Mouse (Mus musculus): Measurements from ENCODE around the gene 1700022I11Rik.
"Not testable (repeated sequence)": the region's sequence is repeated elsewhere in the genome, so short reads cannot be mapped to it uniquely, and the experiment has no call there.

1700022I11Rik gene

GRCm38 (mm10) chr4:42952563-42952962 lies 16.8 kb upstream of the 1700022I11Rik start:
- no peak for DNase-seq

GRCm38 (mm10) chr4:42953435-42954094 lies 15.8 kb upstream of the 1700022I11Rik start:
- DNase-seq: no peak

GRCm38 (mm10) chr4:42954297-42954696 lies 15.1 kb upstream of the 1700022I11Rik start:
- DNase-seq: peak; percentile 45 to 50

- DNase-seq: no peak
These were observed 14.2 kb upstream of the 1700022I11Rik start for GRCm38 (mm10) chr4:42955200-42955599.

GRCm38 (mm10) chr4:42956581-42956980 lies 12.8 kb upstream of the 1700022I11Rik start:
- DNase-seq: no peak

GRCm38 (mm10) chr4:42957306-42957705 lies 12.1 kb upstream of the 1700022I11Rik start:
- DNase-seq: no peak

- no peak for DNase-seq
These were observed 11.4 kb upstream of the 1700022I11Rik start for GRCm38 (mm10) chr4:42957979-42958378.

GRCm38 (mm10) chr4:42958942-42959341 lies 10.5 kb upstream of the 1700022I11Rik start:
- no peak for DNase-seq

- DNase-seq: no peak
These were observed 10.0 kb upstream of the 1700022I11Rik start for GRCm38 (mm10) chr4:42959382-42959781.

- DNase-seq: peak; percentile 58 to 65
These were observed 7.8 kb upstream of the 1700022I11Rik start for GRCm38 (mm10) chr4:42961592-42961991.

- DNase-seq: no peak
These were observed 5.9 kb upstream of the 1700022I11Rik start for GRCm38 (mm10) chr4:42963480-42963879.

GRCm38 (mm10) chr4:42965039-42965719 lies 4.2 kb upstream of the 1700022I11Rik start:
- DNase-seq: peak; percentile 23 to 29

GRCm38 (mm10) chr4:42972952-42973351 lies 3.5 kb downstream of the 1700022I11Rik start:
- no peak for DNase-seq

GRCm38 (mm10) chr4:42973868-42974267 lies 4.5 kb downstream of the 1700022I11Rik start:
- no peak for DNase-seq

- no peak for DNase-seq
These were observed 8.7 kb downstream of the 1700022I11Rik start for GRCm38 (mm10) chr4:42978062-42978461.

- DNase-seq: not testable (repeated sequence)
These were observed 11.1 kb downstream of the 1700022I11Rik start for GRCm38 (mm10) chr4:42980467-42980866.

GRCm38 (mm10) chr4:42988296-42988695 lies 18.9 kb downstream of the 1700022I11Rik start:
- DNase-seq: no peak

- DNase-seq: no peak
These were observed 28.6 kb downstream of the 1700022I11Rik start for GRCm38 (mm10) chr4:42998022-42998421.

GRCm38 (mm10) chr4:42999451-43000140 lies 30.2 kb downstream of the 1700022I11Rik start:
- DNase-seq: peak; percentile 72 to 77

- DNase-seq: peak; percentile 98 to 99
These were observed 31.0 kb downstream of the 1700022I11Rik start, which contains the start of gene Vcp for GRCm38 (mm10) chr4:43000141-43000986. Gene Vcp (minus strand): TSS chr4:43000507.

GRCm38 (mm10) chr4:43001272-43001671 lies 31.9 kb downstream of the 1700022I11Rik start:
- DNase-seq: no peak

- no peak for DNase-seq
These were observed 33.5 kb downstream of the 1700022I11Rik start for GRCm38 (mm10) chr4:43002756-43003439.
